In genomic region chr14:46883871-46884441, GRCm38 (mm10) we compare ENCODE assay signal across 8 mouse cellular contexts. TPM values are rescaled to one million over a fixed set of nuclear protein-coding genes. Genes with fewer than 3 reads are reported as not detected.
DNase-seq lines count a peak whose midpoint lies in the region; ATAC-seq and TF ChIP-seq lines count a peak whose summit lies in the region.

No protein-coding gene starts in this region.

- no peak for TF ChIP-seq CTCF in thymus, adult 2 months (IDR thresholded peaks at IDR 0.05; ENCODE audit: borderline replicate concordance, control insufficient read depth, extremely low read depth, insufficient read depth, low read length, poor library complexity)

- ATAC-seq in embryonic facial prominence, embryonic 14.5 days (ENCODE audit: low read depth), result peak; percentile 12
- peak; percentile 3; the same call in 1 of the 2 replicates for ATAC-seq in heart, embryonic 12.5 days (ENCODE audit: insufficient number of reproducible peaks, low FRiP score)
- ATAC-seq in kidney, embryonic 16.5 days (ENCODE audit: low FRiP score, low TSS enrichment), result peak; percentile 10
- ATAC-seq in liver, embryonic 12.5 days, result no peak; the same call in 1 of the 2 replicates

- peak; percentile 8 to 18 for DNase-seq in spleen, adult 18-20 months
- DNase-seq in spleen, postnatal 14 days (ENCODE audit: low spot score in 2 of 2), result no peak
- peak; percentile 86 for DNase-seq in embryonic facial prominence, embryonic 14.5 days (ENCODE audit: low spot score)
- peak; percentile 4 for DNase-seq in naive thymus-derived CD4-positive, alpha-beta T cell, adult 2 months (ENCODE audit: low read depth)
- peak; percentile 13 for DNase-seq in thymus, adult 2 months

- no peak for TF ChIP-seq POLR2A in thymus, adult 2 months (IDR thresholded peaks at IDR 0.05; ENCODE audit: control insufficient read depth, extremely low read depth, insufficient read depth, low read length, poor library complexity)

- under 1% methylated on average over 22 of the region's 29 CpGs for WGBS in embryonic facial prominence, embryonic 14.5 days
- 1% methylated on average over 29 of the region's 29 CpGs for WGBS in heart, embryonic 12.5 days
- under 1% methylated on average over 28 of the region's 29 CpGs for WGBS in kidney, embryonic 16.5 days
- WGBS in liver, embryonic 12.5 days (ENCODE audit: insufficient replicate concordance), result 3% methylated on average over 28 of the region's 29 CpGs
- WGBS in thymus, adult 2 months, result under 1% methylated on average over 29 of the region's 29 CpGs

- no peaks in the 10 kb centered on the region for H3K9me3 ChIP-seq in embryonic facial prominence, embryonic 14.5 days (ENCODE audit: control insufficient read depth, low read length)
- no peaks in the 10 kb centered on the region for H3K9me3 ChIP-seq in heart, embryonic 12.5 days (replicated peaks)
- H3K9me3 ChIP-seq in kidney, embryonic 16.5 days (ENCODE audit: low read length), result no peaks in the 10 kb centered on the region
- H3K9me3 ChIP-seq in liver, embryonic 12.5 days (replicated peaks), result no peaks in the 10 kb centered on the region

- H3K4me3 ChIP-seq in embryonic facial prominence, embryonic 14.5 days (ENCODE audit: low read depth, low read length), result peak overlapping the region; percentile 82
- H3K4me3 ChIP-seq in heart, embryonic 12.5 days, result peak overlapping the region; percentile 65
- peak overlapping the region; percentile 73 for H3K4me3 ChIP-seq in kidney, embryonic 16.5 days (ENCODE audit: low read length)
- peak overlapping the region; percentile 53 for H3K4me3 ChIP-seq in liver, embryonic 12.5 days
- peak overlapping the region; percentile 37 for H3K4me3 ChIP-seq in thymus, adult 2 months (ENCODE audit: control insufficient read depth, insufficient read depth, low read length)

- peak overlapping the region; percentile 91 for H3K9ac ChIP-seq in embryonic facial prominence, embryonic 14.5 days (ENCODE audit: low read depth, low read length)
- peak overlapping the region; percentile 91 for H3K9ac ChIP-seq in heart, embryonic 12.5 days
- peak overlapping the region; percentile 73 for H3K9ac ChIP-seq in kidney, embryonic 16.5 days (replicated peaks; ENCODE audit: low read length)
- 0 out of 2 replicates have a peak overlapping the region, but pooled peaks have one; percentile 31 for H3K9ac ChIP-seq in liver, embryonic 12.5 days

- H3K36me3 ChIP-seq in embryonic facial prominence, embryonic 14.5 days (ENCODE audit: control insufficient read depth, insufficient read depth, low read length), result peaks cover 4% of the 10 kb centered on the region; the same call in 1 of the 2 replicates
- H3K36me3 ChIP-seq in heart, embryonic 12.5 days, result peaks cover 10% of the 10 kb centered on the region; the same call in 1 of the 2 replicates
- no peaks in the 10 kb centered on the region for H3K36me3 ChIP-seq in kidney, embryonic 16.5 days (ENCODE audit: insufficient read depth, low read length)
- H3K36me3 ChIP-seq in liver, embryonic 12.5 days, result no peaks in the 10 kb centered on the region
- H3K36me3 ChIP-seq in thymus, adult 2 months (ENCODE audit: control insufficient read depth, insufficient read depth, low read length), result no peaks in the 10 kb centered on the region

- H3K4me1 ChIP-seq in embryonic facial prominence, embryonic 14.5 days (ENCODE audit: control insufficient read depth, insufficient read depth, low read length), result peaks cover 12% of the 10 kb centered on the region; the same call in 1 of the 2 replicates
- H3K4me1 ChIP-seq in heart, embryonic 12.5 days (replicated peaks), result peaks cover 35% of the 10 kb centered on the region
- peaks cover 24% of the 10 kb centered on the region for H3K4me1 ChIP-seq in kidney, embryonic 16.5 days (ENCODE audit: insufficient read depth, low read length)
- peaks cover 33% of the 10 kb centered on the region for H3K4me1 ChIP-seq in liver, embryonic 12.5 days
- peaks cover 10% of the 10 kb centered on the region for H3K4me1 ChIP-seq in thymus, adult 2 months (replicated peaks; ENCODE audit: control insufficient read depth, insufficient read depth, low read length)

- peak overlapping the region; percentile 89 for H3K27ac ChIP-seq in embryonic facial prominence, embryonic 14.5 days (replicated peaks; ENCODE audit: low read depth, low read length)
- peak overlapping the region; percentile 97 for H3K27ac ChIP-seq in heart, embryonic 12.5 days (ENCODE audit: poor library complexity, severe bottlenecking)
- peak overlapping the region; percentile 85 for H3K27ac ChIP-seq in kidney, embryonic 16.5 days (ENCODE audit: low read length)
- H3K27ac ChIP-seq in liver, embryonic 12.5 days, result peak overlapping the region; percentile 40; the same call in 1 of the 2 replicates
- no peak overlapping the region for H3K27ac ChIP-seq in thymus, adult 2 months (ENCODE audit: control insufficient read depth, insufficient read depth, low read length)

- peak overlapping the region; percentile 96 for H3K4me2 ChIP-seq in embryonic facial prominence, embryonic 14.5 days (ENCODE audit: low read depth, low read length)
- H3K4me2 ChIP-seq in heart, embryonic 12.5 days, result peak overlapping the region; percentile 88
- H3K4me2 ChIP-seq in kidney, embryonic 16.5 days (replicated peaks; ENCODE audit: low read depth, low read length), result peak overlapping the region; percentile 98
- H3K4me2 ChIP-seq in liver, embryonic 12.5 days, result peak overlapping the region; percentile 74

- no peaks in the 10 kb centered on the region for H3K27me3 ChIP-seq in embryonic facial prominence, embryonic 14.5 days (replicated peaks; ENCODE audit: control insufficient read depth, insufficient read depth, low read length)
- no peaks in the 10 kb centered on the region for H3K27me3 ChIP-seq in heart, embryonic 12.5 days (replicated peaks)
- no peaks in the 10 kb centered on the region; the same call in 1 of the 2 replicates for H3K27me3 ChIP-seq in kidney, embryonic 16.5 days (ENCODE audit: insufficient read depth, low read length)
- H3K27me3 ChIP-seq in liver, embryonic 12.5 days (replicated peaks), result peaks cover 78% of the 10 kb centered on the region
- peaks cover 23% of the 10 kb centered on the region for H3K27me3 ChIP-seq in thymus, adult 2 months (ENCODE audit: control insufficient read depth, insufficient read depth, low read length)

RNA-seq across cellular contexts. Expression of gene Samd4, which starts 1.3 kb away (rescaled TPM):
- polyA plus RNA-seq in embryonic facial prominence, embryonic 14.5 days (2014; fragmentation: Nextera tagmentation; extraction: Ambion mirVana), result 8.2 and 9.6 TPM in 2 replicates
- 16.5 and 17.9 TPM in 2 replicates for polyA plus RNA-seq in heart, embryonic 12.5 days (2016; fragmentation: Nextera tagmentation; extraction: Ambion mirVana)
- polyA plus RNA-seq in kidney, embryonic 16.5 days (2015; fragmentation: Nextera tagmentation; extraction: Ambion mirVana), result 4.6 and 5.4 TPM in 2 replicates
- 0.65 and 0.67 TPM in 2 replicates for polyA plus RNA-seq in liver, embryonic 12.5 days (2016; fragmentation: Nextera tagmentation; extraction: Ambion mirVana)
- 1.5 and 3.1 TPM in 2 replicates for polyA plus RNA-seq in thymus, adult 2 months (2012; rRNA removed)

RNA-seq across cellular contexts. Expression of gene Cgrrf1, which starts 52.0 kb away (rescaled TPM):
- polyA plus RNA-seq in embryonic facial prominence, embryonic 14.5 days (2014; fragmentation: Nextera tagmentation; extraction: Ambion mirVana), result 27.9 and 28.7 TPM in 2 replicates
- polyA plus RNA-seq in heart, embryonic 12.5 days (2016; fragmentation: Nextera tagmentation; extraction: Ambion mirVana), result 26.3 and 26.8 TPM in 2 replicates
- 27.4 and 32.0 TPM in 2 replicates for polyA plus RNA-seq in kidney, embryonic 16.5 days (2015; fragmentation: Nextera tagmentation; extraction: Ambion mirVana)
- 20.6 and 21.7 TPM in 2 replicates for polyA plus RNA-seq in liver, embryonic 12.5 days (2016; fragmentation: Nextera tagmentation; extraction: Ambion mirVana)
- polyA plus RNA-seq in thymus, adult 2 months (2012; rRNA removed), result 6.1 and 8.0 TPM in 2 replicates

Comparison
In these comparisons a context has a peak if more than half of its experiments do, and no peak if none do; other contexts are left out.
1. DNase-seq: peak in spleen, adult 18-20 months (2 of 2), embryonic facial prominence, embryonic 14.5 days (single experiment), naive thymus-derived CD4-positive, alpha-beta T cell, adult 2 months (single experiment) and thymus, adult 2 months (single experiment); none in spleen, postnatal 14 days (0 of 2).
2. H3K9ac ChIP-seq: peak in every context shown above with its lines; median percentile 91 in embryonic facial prominence, embryonic 14.5 days; 91 in heart, embryonic 12.5 days; 73 in kidney, embryonic 16.5 days; 31 in liver, embryonic 12.5 days.
3. Peak in every context shown above with its lines, with median percentiles within 50 percentile points of each other: H3K4me2 ChIP-seq and H3K4me3 ChIP-seq.